Mouse (Mus musculus): ENCODE data around the gene Gng8.
A peak's percentile ranks its signal among the peaks of the same experiment; 100 is the strongest.

The Gng8 gene

DNA sequence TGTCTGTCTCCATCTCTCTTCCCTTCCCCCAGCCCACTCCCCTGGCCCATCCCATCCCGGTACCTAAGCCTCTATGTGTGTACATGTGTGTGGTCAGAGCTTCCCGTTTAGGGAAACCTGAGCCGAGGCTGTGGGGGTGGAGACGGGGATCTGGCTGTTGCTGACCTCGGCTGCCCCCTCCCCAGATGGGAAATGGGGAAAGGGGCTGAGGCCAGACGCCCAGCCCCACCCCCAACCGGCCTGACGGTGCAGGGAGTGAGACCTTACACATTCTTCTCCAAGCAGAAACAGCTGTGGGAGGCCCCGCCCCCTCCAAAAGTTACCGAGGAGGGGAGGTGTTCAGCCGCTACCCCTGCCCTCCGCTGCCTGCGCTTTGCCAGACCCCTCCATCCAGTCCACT, 15.0 kb upstream of the Gng8 start:
- peak in 1 of 2 experiments; percentile 51 for DNase-seq

DNA sequence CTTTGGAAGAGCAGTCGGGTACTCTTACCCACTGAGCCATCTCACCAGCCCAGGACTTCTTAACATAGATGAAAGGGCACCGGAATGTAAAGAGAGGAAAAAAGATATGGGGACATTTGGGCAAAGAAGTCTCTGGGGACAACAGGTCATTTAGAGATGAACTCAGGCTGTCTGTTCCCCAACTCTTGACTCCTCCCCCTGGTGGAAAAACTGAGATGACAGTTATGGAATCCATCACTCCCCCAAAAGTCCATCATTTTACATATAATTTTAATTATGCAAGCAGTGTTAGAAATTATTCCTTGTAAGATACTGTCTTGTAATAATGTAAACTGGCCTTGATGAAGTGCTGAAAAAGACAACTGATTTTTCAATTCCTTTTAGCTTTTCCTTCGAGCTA, 13.9 kb upstream of the Gng8 start:
- DNase-seq: no peak

DNA sequence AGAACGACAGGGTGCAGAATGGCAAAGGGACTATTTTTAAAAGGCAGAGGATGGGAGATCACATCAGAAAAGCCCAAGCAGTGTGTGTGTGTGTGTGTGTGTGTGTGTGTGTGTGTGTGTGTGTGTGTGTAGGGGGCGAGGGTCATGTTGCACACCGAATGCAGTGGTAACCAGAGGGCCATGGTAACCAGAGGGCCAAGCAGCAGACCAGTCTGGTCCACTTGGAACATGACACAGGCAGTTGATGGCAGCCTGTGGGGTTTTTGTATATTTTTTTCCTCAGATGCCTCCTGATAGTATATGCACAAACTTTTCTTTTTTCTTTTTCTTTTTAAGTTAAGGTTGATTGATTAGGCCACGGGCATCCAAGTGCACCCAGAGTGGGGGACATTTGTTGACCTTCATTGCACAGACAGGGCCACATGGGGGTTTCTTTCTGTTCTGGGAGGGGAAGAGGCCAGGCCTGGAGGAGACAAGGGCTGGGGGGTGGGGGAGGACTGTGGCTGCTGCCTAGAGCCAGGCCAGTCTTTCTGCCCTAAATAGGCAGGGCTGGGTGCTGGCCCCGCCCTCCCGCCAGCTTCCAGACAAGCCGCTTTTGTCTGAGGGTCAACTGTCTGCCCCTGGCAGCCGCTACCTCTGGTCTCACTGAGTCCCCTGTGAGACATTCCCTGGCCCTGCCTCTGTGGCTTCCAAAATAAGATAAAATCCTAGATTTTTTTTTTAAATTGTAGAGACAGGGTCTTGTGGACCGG, 11.6 kb upstream of the Gng8 start:
- no peak for DNase-seq

DNA sequence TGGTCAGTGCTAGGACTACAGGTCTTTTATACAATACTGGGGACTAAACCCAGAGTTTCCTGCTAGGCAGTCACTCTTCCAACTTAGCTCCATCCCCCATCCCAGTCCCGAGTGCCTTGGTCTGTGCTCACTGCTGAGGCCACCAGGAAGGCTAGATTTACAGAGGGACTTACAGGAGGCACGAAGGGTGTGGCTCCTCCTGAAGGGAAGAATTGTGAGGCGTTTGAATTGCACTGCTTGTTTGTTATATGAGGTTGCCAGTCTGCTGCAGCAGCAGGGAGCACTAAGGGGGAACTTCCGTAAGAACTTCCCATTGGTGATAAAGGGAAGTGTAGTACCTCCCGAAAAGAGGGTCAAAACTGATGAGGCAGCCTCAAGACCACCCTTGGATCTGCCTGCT, 11.0 kb upstream of the Gng8 start:
- DNase-seq: no peak

DNA sequence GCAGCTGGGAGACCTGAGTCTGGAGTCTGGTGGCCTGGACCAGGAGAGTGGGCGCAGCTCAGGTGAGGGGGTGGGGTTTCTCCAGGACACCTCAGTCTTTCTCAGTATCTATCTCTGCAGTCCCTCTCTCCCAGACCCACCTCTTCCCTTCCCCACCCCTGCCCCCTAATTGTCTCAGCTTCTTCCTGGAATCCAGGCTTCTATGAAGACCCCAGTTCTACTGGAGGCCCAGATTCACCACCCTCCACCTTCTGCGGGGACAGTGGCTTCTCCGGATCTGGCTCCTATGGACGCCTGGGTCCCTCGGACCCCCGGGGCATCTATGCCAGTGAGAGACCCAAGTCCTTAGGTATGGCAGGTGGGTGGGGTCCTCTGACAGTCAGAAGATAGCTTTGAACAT, 8.4 kb upstream of the Gng8 start:
- DNase-seq: no peak

DNA sequence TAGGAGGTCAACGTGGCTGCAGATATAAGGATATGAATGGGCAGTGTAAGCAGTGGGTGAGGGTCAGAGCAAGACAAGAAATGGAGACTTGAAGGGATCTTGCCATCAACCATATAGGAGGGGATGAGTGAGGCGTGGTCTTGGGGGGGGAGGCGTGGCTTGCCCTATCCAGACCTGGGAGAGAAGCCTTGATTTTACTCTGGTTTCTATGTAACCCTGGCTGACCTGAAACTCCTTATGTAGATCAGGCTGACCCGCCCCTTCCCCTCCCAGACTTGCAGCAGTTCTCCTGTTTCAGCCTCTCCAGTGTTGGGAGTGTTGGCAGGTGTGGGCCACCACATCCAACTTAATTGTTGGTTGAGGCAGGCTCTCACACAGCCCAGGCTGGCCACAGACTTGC, 7.3 kb upstream of the Gng8 start:
- no peak for DNase-seq

DNA sequence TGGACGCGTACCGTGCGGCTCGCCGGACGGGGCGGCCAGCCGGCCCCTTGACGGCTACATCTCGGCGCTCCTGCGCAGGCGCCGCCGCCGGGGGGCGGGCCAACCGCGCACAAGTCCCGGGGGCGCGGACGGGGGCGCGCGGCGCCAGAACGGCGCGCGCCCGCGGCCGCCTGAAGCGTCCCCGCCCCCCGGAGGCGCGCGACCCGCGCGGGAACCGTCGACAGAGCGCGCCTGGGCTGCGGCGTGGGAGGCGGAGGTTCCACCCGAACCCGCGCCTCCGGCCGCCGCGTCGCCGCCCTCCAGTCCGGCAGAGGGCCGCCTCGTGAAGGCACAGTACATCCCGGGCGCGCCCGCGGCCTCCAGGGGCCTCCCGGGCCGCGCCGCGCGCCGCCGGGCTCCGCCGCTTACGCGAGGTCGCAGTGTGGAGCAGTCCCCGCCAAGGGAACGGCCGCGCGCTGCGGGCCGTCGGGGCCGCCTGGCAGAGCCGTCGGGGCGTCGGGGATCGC, 6.3 kb upstream of the Gng8 start:
- DNase-seq: no peak

DNA sequence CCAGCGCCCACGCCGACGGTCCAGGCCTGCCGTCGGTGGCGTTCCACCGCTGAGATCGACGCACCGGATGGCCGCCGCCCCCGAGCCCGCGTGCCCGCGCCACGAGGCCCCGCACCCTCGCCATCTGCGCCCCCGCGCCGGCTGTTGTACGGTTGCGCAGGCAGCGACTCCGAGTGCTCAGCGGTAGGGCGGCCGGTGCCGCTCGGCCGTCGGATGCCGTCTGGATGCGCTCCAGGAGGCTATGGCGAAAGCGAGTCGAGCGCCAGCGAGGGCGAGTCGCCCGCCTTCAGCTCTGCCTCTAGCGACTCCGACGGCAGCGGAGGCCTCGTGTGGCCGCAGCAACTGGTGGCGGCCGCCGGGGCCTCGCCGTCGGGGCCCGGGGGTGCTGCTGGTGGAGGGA, 5.7 kb upstream of the Gng8 start:
- DNase-seq: peak in 1 of 2 experiments; percentile 65

DNA sequence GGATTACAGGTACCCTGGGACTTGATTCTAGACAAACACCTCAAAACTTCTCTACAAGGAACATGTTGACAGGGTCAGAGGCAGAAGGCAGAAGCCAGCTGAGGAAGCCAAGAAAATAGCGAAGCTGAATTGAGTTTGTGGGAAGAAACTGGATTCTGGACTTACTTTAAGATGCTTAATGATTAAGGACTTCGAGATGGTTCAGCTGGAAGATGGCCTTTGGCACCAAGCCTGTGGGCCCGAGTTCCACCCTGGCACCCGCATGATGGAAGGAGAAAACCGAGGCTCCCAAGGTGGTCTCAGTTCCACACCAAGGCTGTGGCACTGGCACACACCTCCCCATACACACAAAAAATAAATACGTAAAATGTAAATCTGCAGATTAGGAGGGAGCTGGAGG, 1.1 kb upstream of the Gng8 start:
- no peak for DNase-seq

DNA sequence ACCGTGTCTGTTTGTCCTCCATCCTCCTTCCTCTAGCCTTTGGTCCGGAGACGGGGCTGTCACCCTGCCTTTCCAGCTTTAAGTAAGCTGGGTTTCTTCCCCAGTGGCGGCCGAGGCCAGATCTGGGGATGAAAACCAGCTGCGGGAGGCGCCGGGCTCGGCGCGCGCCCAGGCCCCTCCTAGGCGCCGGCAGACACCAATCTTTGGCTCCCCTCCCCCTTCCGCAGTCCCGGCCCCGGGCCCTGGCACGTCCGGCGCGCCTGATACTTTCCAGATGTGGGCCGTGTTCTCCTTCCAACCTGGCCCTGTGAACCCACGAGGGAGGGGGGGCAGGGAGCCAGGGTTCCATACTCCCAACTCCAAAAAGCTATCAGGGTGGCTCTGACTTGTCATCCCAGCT, 642 bp upstream of the Gng8 start:
- no peak for DNase-seq

DNA sequence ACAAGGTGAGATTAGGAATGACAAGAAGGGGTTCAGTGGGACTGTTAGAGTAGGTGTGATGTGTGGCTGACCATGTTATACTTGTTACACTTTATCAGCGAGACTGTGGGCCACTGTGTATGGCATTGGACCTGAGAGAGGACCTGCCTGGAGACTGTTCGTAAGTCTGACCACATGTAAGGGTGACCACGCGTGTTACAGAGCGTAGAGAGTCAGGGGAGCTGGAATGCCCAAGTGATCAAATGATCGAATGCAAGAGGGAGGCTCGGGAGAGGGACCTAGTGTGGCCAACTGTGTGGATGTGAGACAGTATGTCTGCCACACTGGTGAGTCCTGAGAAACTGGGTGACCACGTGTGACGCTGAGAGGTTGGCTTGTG, 755 bp downstream of the Gng8 start:
- DNase-seq: no peak

DNA sequence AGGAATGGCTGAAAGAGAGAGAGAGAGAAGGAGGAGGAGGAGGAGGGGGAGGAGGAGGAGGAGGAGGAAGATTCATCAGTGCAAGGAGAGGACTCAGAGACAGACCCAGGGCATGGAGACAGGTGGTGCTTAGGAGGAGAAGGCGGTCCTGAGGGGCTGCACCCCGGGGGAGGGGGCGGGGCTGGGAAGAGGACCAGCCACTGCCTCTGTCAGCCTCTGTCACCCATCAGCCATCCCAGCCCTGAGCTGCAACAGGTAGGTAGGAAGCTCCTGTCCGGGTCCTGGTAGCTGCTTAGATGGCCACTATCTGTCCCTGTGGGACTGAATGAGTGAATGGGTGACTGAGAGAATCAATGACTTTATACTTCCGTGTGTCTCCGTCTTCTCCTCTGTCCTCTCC, 2.0 kb downstream of the Gng8 start:
- no peak for DNase-seq

DNA sequence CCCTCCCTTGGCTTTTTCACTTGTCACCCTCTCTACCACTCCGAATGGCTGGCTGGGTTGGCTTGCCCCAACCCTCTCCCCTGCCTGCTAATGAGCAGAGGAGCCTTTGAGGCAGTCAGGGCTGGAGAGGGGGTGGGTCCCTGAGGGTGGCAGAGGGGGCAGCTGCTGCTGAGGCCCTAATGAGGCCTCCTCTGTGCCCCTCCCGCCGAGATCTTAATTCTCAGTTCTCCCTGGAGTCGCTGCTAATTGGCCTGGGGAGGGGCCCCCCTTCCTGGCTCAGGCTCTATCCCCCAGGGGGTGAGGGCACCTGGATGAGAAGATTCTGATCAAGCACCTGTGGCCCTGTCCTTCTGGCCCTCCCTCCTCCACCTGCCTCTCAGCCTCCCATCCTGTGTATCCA, 2.7 kb downstream of the Gng8 start:
- DNase-seq: no peak

DNA sequence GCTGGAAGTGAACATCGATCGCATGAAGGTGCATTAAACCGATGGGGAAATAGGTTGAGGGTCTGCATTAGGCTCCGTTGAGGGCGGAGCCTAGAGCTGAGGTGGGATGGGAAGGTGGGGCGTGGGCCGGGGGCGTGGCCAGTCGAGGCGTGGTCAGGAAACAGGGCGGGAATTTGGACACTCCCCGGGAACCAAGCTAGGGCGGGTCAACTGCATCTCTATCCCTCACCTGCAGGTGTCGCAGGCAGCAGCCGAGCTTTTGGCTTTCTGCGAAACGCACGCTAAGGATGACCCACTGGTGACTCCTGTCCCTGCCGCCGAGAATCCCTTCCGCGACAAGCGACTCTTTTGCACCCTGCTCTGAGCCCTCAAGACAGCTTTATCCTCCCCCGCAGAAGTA, 3.4 kb downstream of the Gng8 start:
- peak; percentile 90 to 91 for DNase-seq

DNA sequence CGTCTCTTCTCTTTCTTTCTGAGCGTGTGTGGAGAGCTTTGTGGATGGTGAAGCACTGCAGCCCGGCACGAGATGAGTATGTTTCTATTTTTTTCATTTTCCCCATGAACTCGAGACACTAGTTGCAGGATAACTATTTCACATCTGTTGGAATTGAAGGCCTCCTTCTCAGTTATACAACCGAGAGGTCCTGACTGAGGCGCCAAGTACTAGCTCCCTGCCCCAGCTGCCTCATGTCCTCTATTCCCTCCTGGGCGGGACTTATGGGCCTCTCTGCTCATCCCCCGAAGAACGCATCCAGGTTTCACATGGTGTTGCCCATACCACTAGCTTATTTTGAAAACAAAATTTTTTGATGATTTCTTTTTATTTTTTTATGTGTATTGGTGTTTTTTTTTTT, 3.9 kb downstream of the Gng8 start:
- no peak for DNase-seq

DNA sequence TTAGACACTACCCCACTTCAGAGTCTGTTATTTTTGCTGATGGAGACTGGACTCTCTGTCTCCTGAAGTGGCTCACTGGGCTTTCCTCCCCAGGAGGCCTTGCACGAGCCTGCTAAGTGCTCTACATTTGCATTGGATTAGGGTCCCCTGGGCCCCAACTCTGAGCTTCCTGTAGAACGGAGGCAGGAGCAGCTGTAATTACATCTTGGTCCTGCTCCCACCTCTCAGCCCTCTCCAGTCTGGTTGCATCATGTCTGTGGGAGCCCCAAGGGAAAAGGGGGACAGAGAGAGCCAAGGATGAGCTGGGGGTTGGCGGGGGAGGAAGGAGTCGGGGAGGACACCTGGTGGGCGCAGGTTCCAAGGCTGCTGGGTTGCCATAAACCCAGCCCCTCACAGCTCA, 8.9 kb downstream of the Gng8 start:
- no peak for DNase-seq

DNA sequence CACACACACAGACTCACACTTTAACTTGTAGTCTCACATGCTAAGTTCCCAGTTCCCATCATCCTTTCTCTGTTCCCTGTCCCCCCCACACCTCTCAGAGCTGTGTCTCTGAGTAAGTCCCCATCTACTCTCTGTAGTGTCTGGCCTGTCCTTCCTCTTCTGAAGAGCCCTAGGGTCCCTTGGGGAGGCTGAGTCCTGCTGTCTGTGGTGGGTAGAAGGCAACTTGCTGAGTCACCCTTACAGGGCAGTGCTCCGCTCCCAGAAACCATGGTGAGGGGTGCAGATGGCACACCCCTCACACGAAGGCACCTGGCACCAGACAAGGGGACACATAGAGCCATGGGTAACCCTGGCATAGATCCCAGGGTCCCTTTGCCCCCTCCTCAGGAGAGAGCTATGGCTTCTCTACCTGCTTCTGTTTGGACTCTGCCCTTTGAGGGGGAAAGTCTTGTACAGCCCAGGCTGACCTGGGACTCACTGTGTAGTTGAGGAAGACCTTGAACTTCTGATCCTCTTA, 11.9 kb downstream of the Gng8 start:
- no peak for DNase-seq

DNA sequence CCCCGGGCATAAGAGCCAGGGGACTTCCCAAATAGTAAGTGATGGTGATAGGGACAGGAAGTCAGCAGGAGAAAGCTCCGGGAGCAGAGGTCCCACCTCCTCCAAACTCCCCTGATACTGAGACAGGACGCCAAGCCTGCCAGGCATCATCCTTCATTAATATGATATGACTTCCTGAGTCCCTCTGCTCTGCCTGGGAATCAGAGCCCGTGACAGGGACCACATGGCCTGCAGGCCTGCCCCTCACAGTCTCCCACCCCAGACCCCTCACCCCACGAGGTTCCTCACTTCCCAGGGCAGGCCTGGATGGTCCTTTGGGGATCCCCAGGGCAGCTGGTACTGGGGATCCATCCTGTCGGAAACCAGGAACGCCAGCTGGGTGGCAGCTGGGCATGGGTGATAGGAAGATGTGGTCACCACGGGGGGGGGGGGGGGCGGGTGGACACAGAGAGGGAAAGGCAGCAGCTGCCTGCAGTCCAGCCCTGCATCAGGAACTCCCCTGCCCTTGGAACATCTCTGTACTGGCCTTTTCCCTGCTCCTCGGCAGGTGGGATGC, 12.6 kb downstream of the Gng8 start:
- DNase-seq: no peak

DNA sequence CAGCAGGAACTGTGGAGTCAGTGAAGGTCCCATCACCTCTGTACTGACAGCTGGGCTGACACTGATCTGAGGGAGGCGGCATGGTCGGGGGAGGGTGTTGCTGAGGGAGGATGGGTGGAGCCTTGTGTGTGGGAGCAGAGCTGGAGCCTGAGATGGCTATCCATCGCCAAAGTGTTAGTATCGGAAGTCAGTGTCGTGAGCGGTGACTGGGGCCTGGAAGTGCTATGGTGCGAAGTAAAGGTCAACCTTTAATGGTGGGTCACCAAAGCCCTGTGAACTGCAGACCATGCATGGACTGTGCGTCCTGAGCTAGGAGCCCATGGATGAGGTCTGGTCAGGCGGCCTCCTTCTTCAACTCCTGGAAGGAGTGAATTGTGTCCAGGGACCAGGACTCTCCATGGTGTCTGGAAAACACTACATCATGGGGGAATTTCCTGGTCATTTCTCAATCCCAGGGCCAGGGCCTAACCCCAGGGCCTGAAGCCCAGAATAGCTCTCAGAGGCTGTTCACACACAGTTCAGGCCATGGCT, 14.0 kb downstream of the Gng8 start:
- no peak for DNase-seq

DNA sequence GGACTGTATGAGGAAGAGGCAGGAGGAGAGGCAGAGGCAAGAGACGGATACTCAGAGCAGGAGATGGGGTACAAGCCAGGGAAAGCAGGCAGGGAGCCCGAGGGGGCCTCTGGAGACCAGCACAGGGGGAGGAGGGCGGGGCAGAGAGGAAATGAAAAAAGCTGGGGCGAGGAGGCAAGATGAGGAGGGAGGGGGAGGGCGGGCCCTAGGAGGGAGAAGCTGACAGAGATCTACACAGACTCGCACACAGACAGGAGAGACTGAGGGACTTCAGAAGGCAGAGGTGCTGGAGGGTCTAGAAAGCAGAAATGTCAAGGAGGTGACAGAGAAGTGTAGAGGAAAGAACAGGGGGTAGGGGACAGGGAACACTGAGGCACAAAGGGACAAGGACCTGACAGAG, 14.7 kb downstream of the Gng8 start, which contains the start of gene Ptgir:
Gene Ptgir, plus strand, starts transcription at position 210 of the 400 bp plus-strand sequence.
- DNase-seq: no peak

DNA sequence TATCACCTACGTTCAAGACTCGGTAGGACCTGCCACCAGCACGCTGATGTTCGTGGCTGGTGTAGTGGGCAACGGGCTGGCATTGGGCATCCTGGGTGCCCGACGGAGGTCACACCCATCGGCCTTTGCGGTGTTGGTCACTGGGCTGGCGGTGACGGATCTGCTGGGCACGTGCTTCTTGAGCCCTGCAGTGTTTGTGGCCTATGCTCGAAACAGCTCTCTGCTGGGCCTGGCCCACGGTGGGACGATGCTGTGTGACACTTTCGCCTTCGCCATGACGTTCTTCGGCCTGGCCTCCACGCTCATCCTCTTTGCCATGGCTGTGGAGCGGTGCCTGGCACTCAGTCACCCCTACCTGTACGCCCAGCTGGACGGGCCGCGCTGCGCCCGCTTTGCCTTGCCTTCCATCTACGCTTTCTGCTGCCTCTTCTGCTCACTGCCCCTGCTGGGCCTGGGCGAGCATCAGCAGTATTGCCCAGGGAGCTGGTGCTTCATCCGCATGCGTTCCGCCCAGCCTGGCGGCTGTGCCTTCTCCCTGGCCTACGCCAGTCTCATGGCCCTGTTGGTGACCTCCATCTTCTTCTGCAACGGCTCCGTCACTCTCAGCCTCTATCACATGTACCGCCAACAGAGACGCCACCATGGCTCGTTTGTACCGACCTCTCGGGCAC, 15.4 kb downstream of the Gng8 start:
- DNase-seq: no peak

DNA sequence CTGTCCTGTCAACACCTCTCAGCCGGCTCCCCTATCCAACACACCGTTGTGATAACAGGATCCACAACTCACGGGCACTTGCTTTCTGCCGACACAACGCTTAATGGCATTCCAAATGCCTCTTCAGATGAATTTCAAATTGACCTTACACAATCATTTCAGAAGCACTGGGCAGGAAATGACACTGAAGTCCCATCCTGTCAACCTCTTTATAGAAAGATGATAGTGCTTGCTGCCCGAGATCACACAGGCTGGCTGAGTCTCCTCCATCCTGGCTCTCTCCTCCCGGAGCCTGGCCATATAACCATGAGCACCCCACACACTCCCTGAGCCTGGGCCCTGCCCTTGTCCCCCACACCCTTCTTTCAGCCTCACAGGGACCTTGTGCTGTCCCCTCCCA, 16.3 kb downstream of the Gng8 start:
- DNase-seq: no peak

DNA sequence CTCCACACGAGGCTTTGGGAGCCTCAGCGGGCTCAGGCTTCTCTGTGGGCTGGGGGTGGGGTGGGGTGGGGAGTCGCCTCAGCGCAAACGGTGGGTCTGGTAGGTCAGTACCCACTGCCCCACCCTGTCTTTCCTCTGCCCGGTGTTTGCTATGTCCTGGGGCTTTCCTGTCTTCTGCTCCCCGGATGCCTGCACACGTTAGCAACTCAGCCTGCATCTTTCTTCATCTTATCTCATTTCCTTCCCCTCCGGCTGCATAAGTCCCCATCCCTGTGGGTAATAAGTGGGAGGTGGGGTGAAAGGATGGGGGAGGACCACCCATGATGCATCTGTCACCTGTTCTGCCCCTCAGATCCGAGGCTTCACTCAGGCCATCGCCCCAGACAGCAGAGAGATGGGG, 16.8 kb downstream of the Gng8 start:
- DNase-seq: no peak

DNA sequence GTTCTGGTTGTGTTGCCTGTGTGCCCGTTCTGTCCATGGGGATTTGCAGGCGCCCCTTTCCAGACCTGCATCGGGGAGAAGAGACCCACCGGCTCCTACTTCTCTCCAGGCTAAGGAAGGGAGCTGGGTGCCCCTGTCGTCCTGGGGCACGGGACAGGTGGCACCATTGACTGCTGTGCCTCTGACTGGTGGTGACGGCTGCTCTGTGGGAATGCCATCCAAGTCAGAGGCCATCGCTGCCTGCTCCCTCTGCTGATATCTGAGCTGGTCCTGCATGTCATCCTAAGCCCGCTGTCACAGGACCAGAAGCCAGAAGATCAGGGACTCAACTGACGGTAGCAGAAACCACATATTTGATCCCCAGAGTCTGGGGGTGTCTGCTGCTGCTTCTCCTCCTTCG, 17.3 kb downstream of the Gng8 start:
- no peak for DNase-seq
